Mouse (Mus musculus): ENCODE results near the gene Gm21698.
"Not testable (repeated sequence)": the region's sequence is repeated elsewhere in the genome, so short reads cannot be mapped to it uniquely, and the experiment has no call there.

Gene Gm21698

GRCm38 (mm10) chr5:25988550-25988949 lies at the start of gene Gm21698:
TSS of gene Gm21698 (minus strand) at chr5:25988650.
- DNase-seq (ENCODE audit: low read depth): not testable (repeated sequence)

DNA sequence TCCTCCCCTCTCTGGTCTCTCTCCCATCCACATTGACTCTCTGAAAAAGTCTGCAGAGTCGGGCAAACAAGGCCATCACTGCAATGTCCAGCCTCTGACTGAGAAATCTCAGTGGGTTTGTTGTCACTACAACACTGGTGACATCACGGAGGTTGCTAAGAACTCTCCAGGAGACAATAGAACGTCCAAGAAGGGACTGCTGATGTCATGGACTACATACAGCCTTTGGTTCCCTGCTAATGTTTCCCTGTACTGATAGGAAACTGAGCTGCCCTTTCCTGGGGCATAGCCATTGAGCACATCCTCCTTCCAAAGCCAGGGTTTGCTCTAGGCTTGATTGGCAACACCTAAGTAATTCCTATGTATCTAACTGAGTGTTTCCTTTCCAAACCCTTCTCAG lies 34.4 kb upstream of the Gm21698 start, which contains the start of gene Gm5862:
TSS of gene Gm5862 (minus strand) at position 101 of the 400 bp plus-strand sequence.
- DNase-seq (ENCODE audit: low read depth): not testable (repeated sequence)

GRCm38 (mm10) chr5:26007697-26008096 lies 19.2 kb upstream of the Gm21698 start:
- not testable (repeated sequence) for DNase-seq (ENCODE audit: low read depth)

- DNase-seq (ENCODE audit: low read depth): not testable (repeated sequence)
Observed at GRCm38 (mm10) chr5:26006937-26007695, 18.7 kb upstream of the Gm21698 start.

DNA sequence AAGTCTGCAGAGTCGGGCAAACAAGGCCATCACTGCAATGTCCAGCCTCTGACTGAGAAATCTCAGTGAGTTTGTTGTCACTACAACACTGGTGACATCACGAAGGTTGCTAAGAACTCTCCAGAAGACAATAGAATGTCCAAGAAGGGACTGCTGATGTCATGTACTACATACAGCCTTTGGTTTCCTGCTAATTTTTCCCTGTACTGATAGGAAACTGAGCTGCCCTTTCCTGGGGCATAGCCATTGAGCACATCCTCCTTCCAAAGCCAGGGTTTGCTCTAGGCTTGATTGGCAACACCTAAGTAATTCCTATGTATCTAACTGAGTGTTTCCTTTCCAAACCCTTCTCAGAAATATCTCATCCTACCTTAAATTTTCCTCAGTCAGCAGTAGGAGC lies 16.2 kb upstream of the Gm21698 start, which contains the start of gene Gm1979:
TSS of gene Gm1979 (minus strand) at position 101 of the 400 bp plus-strand sequence.
- not testable (repeated sequence) for DNase-seq (ENCODE audit: low read depth)

DNA sequence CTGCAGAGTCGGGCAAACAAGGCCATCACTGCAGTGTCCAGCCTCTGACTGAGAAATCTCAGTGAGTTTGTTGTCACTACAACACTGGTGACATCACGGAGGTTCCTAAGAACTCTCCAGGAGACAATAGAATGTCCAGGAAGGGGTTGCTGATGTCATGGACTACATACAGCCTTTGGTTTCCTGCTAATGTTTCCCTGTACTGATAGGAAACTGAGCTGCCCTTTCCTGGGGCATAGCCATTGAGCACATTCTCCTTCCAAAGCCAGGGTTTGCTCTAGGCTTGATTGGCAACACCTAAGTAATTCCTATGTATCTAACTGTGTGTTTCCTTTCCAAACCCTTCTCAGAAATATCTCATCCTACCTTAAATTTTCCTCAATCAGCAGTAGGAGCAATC lies 15.9 kb downstream of the Gm21698 start, which contains the start of gene Gm21680:
TSS of gene Gm21680 (minus strand) at position 101 of the 400 bp plus-strand sequence.
- not testable (repeated sequence) for DNase-seq (ENCODE audit: low read depth)

GRCm38 (mm10) chr5:25957050-25957449 lies 31.4 kb downstream of the Gm21698 start:
- DNase-seq (ENCODE audit: low read depth): not testable (repeated sequence)

DNA sequence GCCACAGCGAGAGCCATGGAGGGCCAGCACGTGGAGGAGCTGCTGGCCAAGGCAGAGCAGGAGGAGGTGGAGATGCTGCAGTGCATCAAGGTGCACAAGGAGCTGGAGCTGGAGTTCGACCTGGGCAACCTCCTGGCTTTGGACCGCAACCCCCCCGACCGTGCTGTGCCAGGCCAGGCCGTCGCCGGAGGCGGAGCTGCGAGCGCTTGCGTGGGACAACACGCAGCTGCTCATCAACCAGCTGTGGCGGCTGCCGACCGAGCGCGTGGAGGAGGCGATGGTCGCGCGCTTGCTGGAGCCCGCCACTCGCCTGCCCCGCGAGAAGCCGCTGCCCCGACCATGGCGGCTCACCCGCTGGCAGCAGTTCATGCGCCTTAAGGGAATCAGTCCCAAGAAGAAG lies 31.8 kb downstream of the Gm21698 start:
- DNase-seq (ENCODE audit: low read depth): not testable (repeated sequence)

DNA sequence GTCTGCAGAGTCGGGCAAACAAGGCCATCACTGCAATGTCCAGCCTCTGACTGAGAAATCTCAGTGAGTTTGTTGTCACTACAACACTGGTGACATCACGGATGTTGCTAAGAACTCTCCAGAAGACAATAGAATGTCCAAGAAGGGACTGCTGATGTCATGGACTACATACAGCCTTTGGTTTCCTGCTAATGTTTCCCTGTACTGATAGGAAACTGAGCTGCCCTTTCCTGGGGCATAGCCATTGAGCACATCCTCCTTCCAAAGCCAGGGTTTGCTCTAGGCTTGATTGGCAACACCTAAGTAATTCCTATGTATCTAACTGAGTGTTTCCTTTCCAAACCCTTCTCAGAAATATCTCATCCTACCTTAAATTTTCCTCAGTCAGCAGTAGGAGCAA lies 34.1 kb downstream of the Gm21698 start, which contains the start of gene Gm21671:
TSS of gene Gm21671 (minus strand) at position 101 of the 400 bp plus-strand sequence.
- not testable (repeated sequence) for DNase-seq (ENCODE audit: low read depth)

GRCm38 (mm10) chr5:25945391-25945790 lies 43.1 kb downstream of the Gm21698 start:
- not testable (repeated sequence) for DNase-seq (ENCODE audit: low read depth)

DNA sequence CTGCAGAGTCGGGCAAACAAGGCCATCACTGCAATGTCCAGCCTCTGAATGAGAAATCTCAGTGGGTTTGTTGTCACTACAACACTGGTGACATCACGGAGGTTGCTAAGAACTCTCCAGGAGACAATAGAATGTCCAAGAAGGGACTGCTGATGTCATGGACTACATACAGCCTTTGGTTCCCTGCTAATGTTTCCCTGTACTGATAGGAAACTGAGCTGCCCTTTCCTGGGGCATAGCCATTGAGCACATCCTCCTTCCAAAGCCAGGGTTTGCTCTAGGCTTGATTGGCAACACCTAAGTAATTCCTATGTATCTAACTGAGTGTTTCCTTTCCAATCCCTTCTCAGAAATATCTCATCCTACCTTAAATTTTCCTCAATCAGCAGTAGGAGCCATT lies 46.2 kb downstream of the Gm21698 start, which contains the start of gene Gm21663:
TSS of gene Gm21663 (minus strand) at position 101 of the 400 bp plus-strand sequence.
- not testable (repeated sequence) for DNase-seq (ENCODE audit: low read depth)

All from naive thymus-derived CD4-positive, alpha-beta T cell, adult 2 months (primary cell).